Mouse (Mus musculus) forebrain, postnatal 0 days (tissue): ENCODE measurements around the gene Edem2. TPM values are rescaled to one million over a fixed set of nuclear protein-coding genes. Genes with fewer than 3 reads are reported as not detected.

ENCODE experiments used
- ATAC-seq: fragments of 200-750 bp; cut with Nextera tagmentation; 2 replicates; pipeline ENCODE4 v1.8.0; 2017; ENCODE audit warnings: mild to moderate bottlenecking, moderate library complexity
- DNase-seq: peaks from one replicate; pipeline ENCODE4 v3.0.0-alpha.2; 2015
- H3K27ac ChIP-seq: fragments of 300-500 bp; sonication (generic); 2 replicates; pipeline ENCODE4 v1.5.1; 2014; ENCODE audit warnings: low read depth, mild to moderate bottlenecking, antibody characterized with exemption, low read length, moderate library complexity, mixed read lengths
- H3K27me3 ChIP-seq: fragments of 300-500 bp; sonication (generic); 2 replicates; pipeline ENCODE4 v1.6.1; 2014; ENCODE audit warnings: mild to moderate bottlenecking, low read length, mixed read lengths; ENCODE audit not compliant: insufficient read depth
- H3K36me3 ChIP-seq: fragments of 300-500 bp; sonication (generic); 2 replicates; pipeline ENCODE4 v1.6.1; 2014; ENCODE audit warnings: mild to moderate bottlenecking, moderate library complexity; ENCODE audit not compliant: insufficient read depth
- H3K4me1 ChIP-seq: fragments of 300-500 bp; sonication (generic); 2 replicates; pipeline ENCODE4 v1.6.1; 2014; ENCODE audit warnings: antibody characterized with exemption; ENCODE audit not compliant: insufficient read depth
- H3K4me2 ChIP-seq: fragments of 300-500 bp; sonication (generic); 2 replicates; pipeline ENCODE4 v1.6.1; 2014; ENCODE audit warnings: low read depth, mild to moderate bottlenecking, moderate library complexity
- H3K4me3 ChIP-seq: fragments of 300-500 bp; sonication (generic); 2 replicates; pipeline ENCODE4 v1.5.1; 2014; ENCODE audit warnings: low read depth, low read length, mixed read lengths
- H3K9ac ChIP-seq: fragments of 300-500 bp; sonication (generic); 2 replicates; pipeline ENCODE4 v1.6.1; 2014; ENCODE audit warnings: mild to moderate bottlenecking
- H3K9me3 ChIP-seq: fragments of 300-500 bp; sonication (generic); 2 replicates; pipeline ENCODE4 v1.6.1; 2016; ENCODE audit warnings: low read length
- CTCF ChIP-seq: sonication (generic); IDR thresholded peaks from 2 replicates; pipeline ENCODE4 v1.5.1; 2016; ENCODE audit warnings: antibody characterized with exemption, control low read depth, low read depth
- WGBS: fragments of 180-500 bp; shearing (Covaris S2); extraction: QIAGEN DNeasy Blood & Tissue Kit; methylation state at CpG from one replicate; pipeline ENCODE4 v1.1.7; 2014; 5-methylcytosine and 5-hydroxymethylcytosine counted together
- polyA plus RNA-seq: library from polyadenylated mRNA; unstranded; fragments of >200 nt; fragmentation: Nextera tagmentation; extraction: Ambion mirVana; gene quantifications from 2 replicates; pipeline ENCODE4 v1.2.1, GENCODE M21; 2015
- total RNA-seq: library from RNA; depleted of rRNA; stranded (reverse); fragments of >200 nt; gene quantifications from 2 replicates; pipeline ENCODE4 v1.2.3, GENCODE M21; 2014; rRNA removed

The Edem2 gene
- total RNA-seq (35.9 and 41.9 TPM in 2 replicates), polyA plus RNA-seq (30.7 and 34.1 TPM in 2 replicates)

DNA sequence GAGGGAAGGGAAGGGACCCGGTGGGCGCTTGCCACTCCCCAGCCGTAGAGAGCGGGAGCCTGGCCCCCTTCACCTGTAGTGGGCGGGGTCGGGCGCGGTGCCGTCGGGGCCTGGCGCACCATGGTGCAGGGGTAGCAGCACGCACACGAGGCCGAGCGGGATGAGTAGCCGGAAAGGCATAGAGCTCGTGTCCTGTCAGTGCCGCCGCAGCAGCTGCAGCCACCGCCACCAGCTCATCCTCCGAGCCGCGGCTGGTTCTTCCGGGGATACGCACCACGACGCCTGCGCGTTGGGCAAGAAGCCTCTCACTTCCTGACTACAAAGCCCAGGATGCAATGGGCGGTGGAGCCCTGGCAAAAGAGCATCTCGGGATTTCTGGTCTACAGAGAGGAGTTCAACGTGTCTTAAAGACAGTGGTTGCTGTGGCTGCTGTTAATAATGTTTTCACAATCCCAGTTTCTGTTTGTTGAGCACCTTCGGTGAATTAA is at the start of gene Edem2:
Edem2 (minus strand) TSS at position 318 of the 488 bp plus-strand sequence.
- H3K9me3 ChIP-seq = no peaks in the 10 kb centered on the region
- 3% methylated on average over 33 of the region's 33 CpGs for WGBS
- H3K36me3 ChIP-seq = peaks cover 14% of the 10 kb centered on the region
- peak within 1 kb of the TSS; percentile 84 for H3K9ac ChIP-seq
- TF ChIP-seq CTCF = no peak
- no peaks in the 10 kb centered on the region; the same call in 1 of the 2 replicates for H3K4me1 ChIP-seq
- ATAC-seq = peak; percentile 99
- peak; percentile 95 for DNase-seq
- H3K27me3 ChIP-seq = no peaks in the 10 kb centered on the region
- peak within 1 kb of the TSS; percentile 71 for H3K27ac ChIP-seq
- peak within 1 kb of the TSS; percentile 79 for H3K4me2 ChIP-seq
- peak within 1 kb of the TSS; percentile 89 for H3K4me3 ChIP-seq

DNA sequence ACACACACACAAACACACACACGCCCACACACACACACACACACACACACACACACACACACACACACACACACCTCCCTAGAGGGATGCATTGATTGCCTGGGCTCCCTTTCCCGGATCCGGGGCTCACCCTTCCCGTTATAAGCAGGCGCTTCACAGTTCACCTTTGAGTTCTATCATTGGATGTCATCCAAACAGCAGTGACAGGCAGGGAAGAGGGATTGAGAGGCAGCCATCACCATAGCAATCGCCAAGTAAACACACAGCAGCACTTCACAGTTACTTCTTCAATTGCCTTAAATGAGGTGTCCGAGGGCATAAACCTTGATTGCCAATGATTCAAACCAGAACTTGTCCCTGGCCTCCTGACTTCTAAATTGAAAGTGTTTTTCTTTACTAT is 49.8 kb upstream of the Edem2 start:
- Histone ChIP-seq H3K27me3 (no peaks in the 10 kb centered on the region), H3K4me2 (no peak overlapping the region), H3K27ac (no peak overlapping the region), H3K9ac (no peak overlapping the region), H3K9me3 (no peaks in the 10 kb centered on the region), H3K36me3 (no peaks in the 10 kb centered on the region), H3K4me1 (peaks cover 12% of the 10 kb centered on the region; the same call in 1 of the 2 replicates), H3K4me3 (no peak overlapping the region)
- ATAC-seq = 0 out of 2 replicates have a peak, but pooled peaks have one; percentile 8
- WGBS = 40% methylated on average over 7 of the region's 7 CpGs
- no peak for TF ChIP-seq CTCF
- no peak for DNase-seq

DNA sequence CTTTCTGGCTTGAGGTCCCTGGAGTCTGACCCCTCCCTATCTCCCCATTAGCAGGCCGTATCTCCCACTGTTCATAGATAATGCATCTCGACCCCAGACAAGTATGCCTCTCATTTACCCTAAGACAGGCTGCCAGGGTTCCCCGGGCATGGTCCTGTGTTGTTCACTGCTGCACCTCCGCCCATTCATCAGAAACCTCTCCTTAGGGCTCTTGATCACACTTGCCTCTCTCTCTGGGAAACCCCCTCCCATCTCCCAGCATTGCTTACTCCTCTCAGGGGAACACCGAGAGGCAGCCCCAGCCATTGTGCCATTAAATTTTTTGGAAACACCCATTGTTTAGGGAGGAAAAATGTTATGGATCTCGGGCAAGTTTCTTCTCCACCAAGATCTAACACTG is 48.7 kb upstream of the Edem2 start:
- DNase-seq (no peak), ATAC-seq (no peak)
- no peak overlapping the region for H3K4me2 ChIP-seq
- no peak overlapping the region for H3K27ac ChIP-seq
- TF ChIP-seq CTCF = no peak
- H3K9ac ChIP-seq = no peak overlapping the region
- H3K27me3 ChIP-seq = peaks cover 4% of the 10 kb centered on the region; the same call in 1 of the 2 replicates
- 58% methylated on average over 6 of the region's 6 CpGs for WGBS
- peaks cover 12% of the 10 kb centered on the region; the same call in 1 of the 2 replicates for H3K4me1 ChIP-seq
- H3K36me3 ChIP-seq = no peaks in the 10 kb centered on the region
- no peaks in the 10 kb centered on the region for H3K9me3 ChIP-seq
- no peak overlapping the region for H3K4me3 ChIP-seq

DNA sequence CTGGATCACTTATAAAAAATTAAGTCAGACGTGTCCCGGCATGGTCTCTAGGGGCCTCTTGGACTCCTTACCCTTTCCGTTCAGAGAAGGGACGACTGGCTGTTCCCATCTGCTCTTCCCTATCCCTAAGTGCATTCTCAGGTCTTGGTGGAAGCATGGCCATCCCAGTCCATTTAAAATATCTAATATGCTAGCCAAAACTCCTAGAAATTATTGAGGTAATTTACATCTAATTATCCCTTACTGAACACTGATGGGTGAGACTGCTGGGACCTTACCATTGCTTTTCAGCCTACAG is 48.4 kb upstream of the Edem2 start:
- H3K27ac ChIP-seq = no peak overlapping the region
- no peak overlapping the region for H3K4me3 ChIP-seq
- peaks cover 4% of the 10 kb centered on the region; the same call in 1 of the 2 replicates for H3K27me3 ChIP-seq
- no peaks in the 10 kb centered on the region for H3K36me3 ChIP-seq
- H3K4me1 ChIP-seq = peaks cover 12% of the 10 kb centered on the region; the same call in 1 of the 2 replicates
- TF ChIP-seq CTCF = no peak
- WGBS = 77% methylated on average over 4 of the region's 4 CpGs
- DNase-seq = no peak
- ATAC-seq = no peak
- no peak overlapping the region for H3K4me2 ChIP-seq
- H3K9me3 ChIP-seq = no peaks in the 10 kb centered on the region
- H3K9ac ChIP-seq = no peak overlapping the region

DNA sequence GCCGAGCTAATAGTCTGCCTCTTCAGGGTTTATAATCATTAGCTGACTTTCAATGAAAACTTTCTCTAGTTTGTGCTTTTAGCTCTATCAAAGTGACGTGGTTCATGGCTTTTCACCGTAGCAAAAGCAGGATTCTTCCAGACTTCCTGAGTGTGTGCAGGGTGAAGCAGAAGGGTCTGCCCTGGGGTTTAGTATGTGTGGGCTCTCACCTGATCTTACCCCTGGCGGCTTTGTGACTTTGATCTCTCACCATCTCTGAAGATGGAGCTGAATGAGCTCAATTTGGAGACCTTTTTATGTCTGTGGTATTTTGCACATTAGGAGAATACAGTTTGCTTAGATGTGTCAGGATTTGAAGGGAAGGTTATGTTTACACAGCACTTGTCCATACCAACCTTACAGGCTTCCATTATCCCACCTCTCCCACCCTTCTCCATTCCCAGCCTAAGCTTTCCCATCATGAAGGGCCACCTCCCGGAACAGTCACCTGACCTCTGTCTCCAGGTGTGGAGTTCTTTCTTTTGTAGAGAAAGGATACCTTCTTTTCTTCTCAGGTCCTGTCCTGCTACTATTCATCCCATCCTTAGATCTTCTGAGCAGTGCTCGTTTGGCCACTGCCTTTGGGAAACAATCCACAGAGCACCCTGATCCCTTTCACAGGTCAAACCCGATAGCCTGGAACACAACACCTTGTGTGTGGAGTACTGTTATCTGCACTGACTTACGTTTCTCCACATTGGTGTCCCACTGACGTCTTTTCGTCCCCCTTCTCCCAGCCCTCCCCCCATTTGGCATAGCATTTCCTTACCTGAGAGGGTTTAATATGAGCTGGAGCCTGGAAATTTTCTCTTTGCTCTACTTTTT is 47.8 kb upstream of the Edem2 start:
- H3K27me3 ChIP-seq = peaks cover 4% of the 10 kb centered on the region; the same call in 1 of the 2 replicates
- H3K4me3 ChIP-seq = no peak overlapping the region
- ATAC-seq (no peak), DNase-seq (no peak)
- no peak overlapping the region for H3K27ac ChIP-seq
- peaks cover 12% of the 10 kb centered on the region; the same call in 1 of the 2 replicates for H3K4me1 ChIP-seq
- no peak overlapping the region for H3K9ac ChIP-seq
- 62% methylated on average over 10 of the region's 10 CpGs for WGBS
- no peak for TF ChIP-seq CTCF
- peak overlapping the region; percentile 76 for H3K4me2 ChIP-seq
- no peaks in the 10 kb centered on the region for H3K36me3 ChIP-seq
- no peaks in the 10 kb centered on the region for H3K9me3 ChIP-seq

DNA sequence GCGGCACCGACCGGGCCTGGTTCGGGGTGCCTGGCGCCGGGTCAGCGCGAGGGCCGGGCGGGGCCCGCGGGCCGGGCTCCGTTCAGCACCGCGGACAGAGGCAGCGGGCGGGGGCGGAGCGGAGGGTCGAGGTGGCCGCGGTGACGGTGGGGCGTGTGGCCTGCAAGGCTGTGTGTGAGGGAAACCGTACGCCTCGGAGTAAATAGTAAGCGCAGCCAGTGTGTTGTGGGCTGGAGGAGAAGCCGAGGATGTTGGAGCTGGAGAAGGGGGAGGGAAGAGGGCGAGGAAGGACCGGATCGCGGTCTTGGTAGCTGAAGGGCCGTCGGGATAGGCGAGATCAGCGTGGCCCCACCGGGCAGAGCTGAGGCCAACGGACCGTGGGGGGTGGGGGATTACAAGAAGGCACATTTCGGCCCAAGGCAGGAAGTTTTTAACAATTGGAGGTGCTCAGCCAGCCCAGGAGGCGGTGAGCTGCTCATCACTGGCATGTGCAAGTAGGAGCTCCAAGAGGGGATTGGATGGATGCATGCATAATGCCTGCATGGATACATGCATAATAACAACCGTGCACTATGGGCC is 46.5 kb upstream of the Edem2 start:
- H3K9ac ChIP-seq = peak overlapping the region; percentile 87
- no peak for TF ChIP-seq CTCF
- peak overlapping the region; percentile 74 for H3K4me3 ChIP-seq
- peak; percentile 72 for DNase-seq
- 2% methylated on average over 40 of the region's 44 CpGs for WGBS
- ATAC-seq = peak; percentile 87
- no peaks in the 10 kb centered on the region for H3K36me3 ChIP-seq
- H3K9me3 ChIP-seq = no peaks in the 10 kb centered on the region
- peaks cover 12% of the 10 kb centered on the region; the same call in 1 of the 2 replicates for H3K4me1 ChIP-seq
- peak overlapping the region; percentile 76 for H3K4me2 ChIP-seq
- H3K27me3 ChIP-seq = peaks cover 4% of the 10 kb centered on the region; the same call in 1 of the 2 replicates
- peak overlapping the region; percentile 87 for H3K27ac ChIP-seq
